Mouse (Mus musculus) neural tube, embryonic 10.5 days (tissue): ENCODE results near the gene Hbb-y.
"Not testable (repeated sequence)": the region's sequence is repeated elsewhere in the genome, so short reads cannot be mapped to it uniquely, and the experiment has no call there.

ENCODE experiments used
- DNase-seq: peaks from one replicate; pipeline ENCODE4 v3.0.0-alpha.2; 2017; ENCODE audit warnings: low spot score; ENCODE audit errors: extremely low spot score

Hbb-y gene

GRCm38 (mm10) chr7:103813152-103813551, 39.9 kb downstream of the Hbb-y start:
- DNase-seq = not testable (repeated sequence)

GRCm38 (mm10) chr7:103812174-103812573, 40.8 kb downstream of the Hbb-y start:
- DNase-seq = no peak

DNA sequence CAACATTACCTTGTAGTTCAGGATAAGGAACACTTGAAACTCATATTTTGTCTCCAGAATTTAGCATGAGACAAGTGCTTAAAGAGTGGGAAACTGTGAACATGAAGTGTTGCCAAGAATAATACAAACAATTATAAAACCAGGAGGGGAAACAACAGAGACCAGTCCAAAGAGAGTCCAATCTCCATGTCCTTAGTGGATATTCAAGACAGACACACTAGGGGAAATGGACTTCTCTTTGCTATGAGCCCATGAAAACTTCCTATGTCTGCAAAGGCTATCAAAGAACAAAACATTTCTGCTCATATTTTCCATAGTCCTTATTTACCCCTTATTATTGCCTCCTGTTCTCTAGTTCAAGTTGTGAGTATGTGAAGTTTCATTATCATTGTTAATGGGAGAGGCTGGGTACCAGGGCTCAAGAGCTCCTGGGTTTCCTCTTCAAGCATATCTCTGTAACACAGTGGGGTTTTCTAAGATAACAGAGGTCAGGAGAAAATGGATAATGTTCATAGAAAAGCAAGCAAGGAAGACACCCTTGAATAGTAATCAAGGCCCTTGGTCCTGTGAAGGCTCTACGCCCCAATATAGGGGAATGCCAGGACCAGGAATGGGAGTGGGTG, 41.7 kb downstream of the Hbb-y start:
- DNase-seq = no peak

GRCm38 (mm10) chr7:103810746-103811145, 42.3 kb downstream of the Hbb-y start:
- DNase-seq = no peak

- DNase-seq = no peak
Measured at GRCm38 (mm10) chr7:103810296-103810695, 42.7 kb downstream of the Hbb-y start.

DNA sequence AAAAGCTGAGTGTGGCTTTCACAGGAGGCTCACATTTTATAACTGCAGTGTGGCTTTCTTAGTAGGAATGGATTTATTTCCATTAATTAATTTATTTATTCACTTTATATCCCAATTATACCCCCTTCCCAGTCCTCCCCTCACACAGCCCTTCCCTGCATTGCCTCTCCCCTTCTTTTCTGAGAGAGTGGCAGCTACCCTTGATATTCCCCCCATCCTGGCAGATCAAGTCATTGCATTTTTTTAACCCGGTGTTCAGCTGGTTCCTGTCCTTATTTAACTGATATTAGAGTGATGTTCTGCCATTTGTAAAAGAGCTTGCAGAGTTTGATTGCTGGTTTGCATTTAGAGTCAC, 43.2 kb downstream of the Hbb-y start:
- no peak for DNase-seq

DNA sequence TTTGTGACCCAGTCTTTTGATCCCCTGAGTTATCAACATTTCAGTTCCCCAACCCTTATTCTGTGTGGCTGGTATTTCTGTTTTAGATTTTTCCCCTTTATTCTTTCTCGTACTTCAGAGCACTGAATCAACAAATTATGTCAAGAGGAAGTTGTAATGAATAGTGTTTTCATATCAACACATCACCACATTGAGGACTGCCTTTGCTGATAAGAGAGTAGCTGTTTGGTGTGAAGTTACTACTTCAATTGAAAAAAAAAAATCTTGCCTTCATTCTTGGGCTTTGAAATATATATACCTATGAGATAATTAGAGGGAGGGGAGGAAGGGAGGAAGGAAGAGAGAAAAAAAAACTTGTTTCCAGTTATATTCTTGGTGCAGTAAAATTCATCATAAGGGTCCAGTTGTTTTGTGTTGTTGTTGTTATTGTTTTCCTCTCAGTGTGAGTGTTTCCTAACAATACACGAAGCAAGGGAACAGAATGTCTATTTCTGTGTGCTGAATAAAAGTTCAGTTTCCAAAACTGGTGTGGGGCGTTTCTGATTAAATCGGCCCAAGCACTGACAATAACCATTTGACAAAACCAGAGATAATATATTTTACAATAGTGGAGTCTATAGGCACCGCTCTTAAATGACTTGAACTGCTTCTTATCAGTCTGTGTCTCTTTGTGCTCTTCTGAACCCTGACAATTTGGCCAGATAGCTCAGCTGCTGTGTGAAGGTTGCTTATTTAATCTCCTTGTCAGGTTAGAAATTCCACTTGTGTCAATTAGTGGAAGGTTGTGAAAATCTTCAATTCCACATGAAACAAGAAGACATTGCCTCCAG, 43.8 kb downstream of the Hbb-y start:
- no peak for DNase-seq

- not testable (repeated sequence) for DNase-seq
Measured at GRCm38 (mm10) chr7:103808120-103808519, 44.9 kb downstream of the Hbb-y start.

DNA sequence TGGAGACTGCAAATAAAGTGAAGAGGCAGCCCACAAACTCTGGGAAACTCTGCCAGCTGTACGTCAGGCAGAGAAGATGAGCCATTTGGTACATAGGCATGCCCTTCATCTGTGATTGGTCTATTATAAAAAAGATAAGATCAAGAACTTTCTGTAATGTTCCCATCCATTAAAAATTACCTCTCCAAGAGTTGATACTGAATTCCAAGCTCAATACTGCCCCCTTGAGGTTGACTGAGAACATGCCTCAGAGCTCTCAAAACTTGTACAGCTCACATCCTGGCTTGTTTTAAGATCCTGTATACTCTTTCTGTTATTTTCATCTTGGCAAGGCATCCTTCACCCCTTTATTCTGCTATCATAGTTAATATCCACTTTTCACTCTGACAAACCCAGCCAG, 46.2 kb downstream of the Hbb-y start:
- peak; percentile 14 for DNase-seq
